Mouse (Mus musculus) left cerebral cortex, adult 8-10 months (tissue): ENCODE data around the gene Ccdc170. TPM values are rescaled to one million over a fixed set of nuclear protein-coding genes. Genes with fewer than 3 reads are reported as not detected.
"Not testable (repeated sequence)": the region's sequence is repeated elsewhere in the genome, so short reads cannot be mapped to it uniquely, and the experiment has no call there.

Source experiments
- DNase-seq, 2 experiments: peaks; one replicate each; pipeline ENCODE4 v3.0.0; 2022; ENCODE audit warnings: low spot score in 2 of 2
- total RNA-seq, 4 experiments: library from RNA; stranded (reverse); gene quantifications; 2 replicates each; pipeline ENCODE4 v1.2.4; 2022

The Ccdc170 gene
- total RNA-seq, 4 experiments from 2014 or later = 0.22 to 0.64 (median 0.53) TPM

- peak in 1 of 2 experiments; percentile 10 for DNase-seq
Measured at GRCm38 (mm10) chr10:4598916-4599315, 116.6 kb downstream of the Ccdc170 start.

- DNase-seq = no peak
Measured at GRCm38 (mm10) chr10:4599591-4599990, 117.3 kb downstream of the Ccdc170 start.

GRCm38 (mm10) chr10:4600796-4601474 lies 118.6 kb downstream of the Ccdc170 start:
- DNase-seq = no peak

GRCm38 (mm10) chr10:4601612-4602011 lies 119.3 kb downstream of the Ccdc170 start:
- not testable (repeated sequence) for DNase-seq

GRCm38 (mm10) chr10:4602466-4602865 lies 120.2 kb downstream of the Ccdc170 start:
- no peak for DNase-seq

GRCm38 (mm10) chr10:4604527-4605209 lies 122.4 kb downstream of the Ccdc170 start:
- DNase-seq = no peak

- no peak for DNase-seq
Measured at GRCm38 (mm10) chr10:4610234-4610633, 127.9 kb downstream of the Ccdc170 start.

- no peak for DNase-seq
Measured at GRCm38 (mm10) chr10:4611386-4612155, 129.3 kb downstream of the Ccdc170 start, which contains the start of gene Esr1. Gene Esr1 (plus strand): TSS chr10:4611593.

Other genes with a start within 250 kb of the Ccdc170 start
- gene Akap12, start 216.1 kb upstream of the Ccdc170 start, total RNA-seq = 10 to 100 TPM; 17.3 to 20.6 (median 19.8) TPM
- gene Zbtb2, start 94.4 kb upstream of the Ccdc170 start, total RNA-seq = 10 to 100 TPM; 10.3 to 12.4 (median 11.7) TPM
- 10 to 100 TPM; 32.3 to 39.3 (median 38.0) TPM for gene Rmnd1, start 50.1 kb upstream of the Ccdc170 start, total RNA-seq
- 10 to 100 TPM; 21.3 to 24.1 (median 22.7) TPM for gene Armt1, start 50.0 kb upstream of the Ccdc170 start, total RNA-seq
- gene Esr1, start 129.1 kb downstream of the Ccdc170 start, total RNA-seq = 1 to 10 TPM; 1.6 to 3.8 (median 2.2) TPM